Mouse (Mus musculus): ENCODE results near the gene Lmbrd1.

GRCm38 (mm10) chr1:24699320-24699719, 20.9 kb downstream of the Lmbrd1 start:
- TF ChIP-seq EP300 (IDR thresholded peaks at IDR 0.05) (no peak), CTCF (IDR thresholded peaks at IDR 0.05) (no peak)
